Mouse (Mus musculus) ES-Bruce4 (cell line): ENCODE results near the gene Tfeb.

Experiments
- CTCF ChIP-seq: IDR thresholded peaks from one replicate; pipeline ENCODE4 v1.8.1; 2011; ENCODE audit warnings: low read depth, low read length
- EP300 ChIP-seq: IDR thresholded peaks from 2 replicates; pipeline ENCODE4 v1.6.1; 2011; ENCODE audit warnings: low read depth, low read length; ENCODE audit not compliant: insufficient read depth
- POLR2A ChIP-seq: IDR thresholded peaks from one replicate; pipeline ENCODE4 v1.8.1; 2011; ENCODE audit warnings: low read length; ENCODE audit not compliant: insufficient read depth

GRCm38 (mm10) chr17:47750101-47750500 is 13.3 kb downstream of the Tfeb start:
- TF ChIP-seq POLR2A: no peak
- TF ChIP-seq CTCF: no peak
- TF ChIP-seq EP300: no peak
